Mouse (Mus musculus) regulatory T cell (primary cell): ENCODE data around the gene Trip10.

Experiments
- in situ Hi-C: fragments of 300-600 bp; cut with MboI, MseI; formaldehyde crosslinking; loops from one replicate; pipeline ENCODE4 v1.15.1; 2025; ENCODE audit warnings: high pct_unique_total_duplicates

Trip10 gene

DNA sequence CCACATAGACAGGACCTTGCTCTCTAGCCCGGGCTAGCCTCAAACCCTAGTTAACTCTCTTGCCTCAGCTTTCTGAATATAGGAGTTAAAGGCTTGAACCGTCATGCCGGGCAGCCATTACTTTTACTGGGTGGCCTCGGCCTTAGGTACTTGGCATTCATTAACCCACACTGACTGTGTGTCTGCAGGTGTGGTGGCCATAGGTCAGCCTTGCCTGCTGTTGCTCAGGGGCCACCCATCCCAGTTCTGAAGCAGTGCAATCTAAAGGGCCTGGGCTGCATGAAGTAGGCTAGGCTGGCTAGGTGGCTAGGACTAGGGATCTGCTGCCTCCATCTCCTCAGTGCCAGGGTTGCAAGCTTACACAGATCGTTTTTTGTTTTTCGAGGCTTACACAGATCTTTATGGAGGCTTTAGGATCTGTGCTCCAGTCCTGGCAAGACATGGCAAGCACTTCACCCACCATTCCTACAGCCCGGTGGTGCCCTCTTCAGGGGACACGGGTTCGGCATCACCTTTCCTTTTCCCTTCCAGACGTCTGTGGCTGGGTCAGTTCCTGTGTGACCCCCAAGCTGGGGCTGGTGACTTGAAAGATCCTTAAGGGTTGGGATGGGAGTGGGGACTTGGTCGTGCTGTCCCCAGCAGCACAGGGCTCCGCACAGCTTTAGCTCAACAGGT lies 14.9 kb upstream of the Trip10 start:
- in situ Hi-C loops = no loop called here

DNA sequence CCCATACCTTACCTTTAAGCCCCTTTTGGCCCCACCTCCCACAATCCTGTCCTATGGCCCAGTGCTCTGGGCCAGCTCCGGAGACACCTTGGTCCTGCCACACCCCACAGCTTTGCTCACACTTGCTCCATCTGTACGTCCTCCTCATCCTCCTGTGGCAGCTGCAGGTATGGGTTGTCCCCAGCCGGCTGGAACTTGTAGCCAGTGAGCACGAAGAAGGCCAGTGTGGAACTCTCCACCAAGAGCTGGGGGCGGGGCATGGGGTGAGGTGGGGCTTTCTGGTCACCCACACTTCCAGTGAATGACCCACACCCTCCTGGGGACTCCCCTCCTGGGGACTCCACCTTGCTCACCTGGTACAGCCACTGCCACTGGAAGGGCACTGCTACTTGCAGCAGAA lies 13.5 kb upstream of the Trip10 start:
- in situ Hi-C loops = no loop called here

DNA sequence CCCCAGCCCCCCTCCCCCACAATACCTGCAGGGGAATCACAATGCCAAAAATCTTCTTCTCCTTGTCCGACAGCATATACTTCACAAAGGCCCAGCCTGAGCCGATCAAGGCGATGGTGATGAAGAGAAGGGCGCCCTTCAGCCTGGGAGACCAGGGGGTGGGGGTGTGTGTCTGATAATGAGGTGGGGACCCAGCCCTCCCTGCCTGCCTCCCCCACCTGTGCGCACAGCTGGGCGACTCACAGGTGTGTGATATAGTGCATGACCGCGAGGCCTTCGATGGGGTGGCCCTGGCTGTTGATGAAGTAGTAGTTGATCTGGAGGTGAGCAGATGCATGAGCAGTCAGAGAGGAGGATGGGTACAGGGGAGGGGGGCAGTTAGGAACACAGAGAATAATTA lies 12.1 kb upstream of the Trip10 start:
- in situ Hi-C loops = no loop called here

DNA sequence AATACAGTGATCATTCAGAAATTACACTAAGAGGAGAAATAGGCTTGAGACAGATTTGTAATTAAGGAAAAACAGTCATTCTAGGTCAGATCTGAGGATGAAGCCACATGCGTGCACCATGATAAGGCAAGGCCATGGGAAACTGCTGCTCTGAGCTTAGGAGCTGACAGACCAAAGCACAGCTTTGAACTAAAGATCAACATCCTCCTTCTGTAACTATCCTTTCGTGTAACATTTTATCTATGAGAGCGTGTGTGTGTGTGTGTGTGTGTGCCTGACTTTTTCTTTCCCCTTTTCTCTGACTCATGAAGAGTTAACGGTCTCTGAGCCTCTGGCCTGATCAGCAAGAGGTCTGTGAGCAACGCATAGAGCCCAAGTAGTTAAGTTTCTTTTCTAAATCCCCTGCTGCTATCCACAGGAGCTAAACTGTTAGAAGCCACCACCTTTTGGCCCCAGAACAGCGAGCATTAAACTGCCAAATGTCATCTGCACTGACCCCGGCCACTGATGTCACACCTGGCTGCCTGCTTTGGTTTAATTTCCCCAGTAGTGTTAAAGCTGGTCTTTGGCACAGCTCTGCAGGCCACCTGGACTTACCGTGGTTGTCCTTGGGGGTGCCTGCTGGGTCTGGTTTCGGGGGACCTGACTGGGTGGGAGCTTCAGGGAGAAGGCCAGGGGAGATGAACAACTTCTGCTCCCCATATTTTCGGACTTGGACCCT lies 5.4 kb upstream of the Trip10 start:
- in situ Hi-C loops = no loop called here

DNA sequence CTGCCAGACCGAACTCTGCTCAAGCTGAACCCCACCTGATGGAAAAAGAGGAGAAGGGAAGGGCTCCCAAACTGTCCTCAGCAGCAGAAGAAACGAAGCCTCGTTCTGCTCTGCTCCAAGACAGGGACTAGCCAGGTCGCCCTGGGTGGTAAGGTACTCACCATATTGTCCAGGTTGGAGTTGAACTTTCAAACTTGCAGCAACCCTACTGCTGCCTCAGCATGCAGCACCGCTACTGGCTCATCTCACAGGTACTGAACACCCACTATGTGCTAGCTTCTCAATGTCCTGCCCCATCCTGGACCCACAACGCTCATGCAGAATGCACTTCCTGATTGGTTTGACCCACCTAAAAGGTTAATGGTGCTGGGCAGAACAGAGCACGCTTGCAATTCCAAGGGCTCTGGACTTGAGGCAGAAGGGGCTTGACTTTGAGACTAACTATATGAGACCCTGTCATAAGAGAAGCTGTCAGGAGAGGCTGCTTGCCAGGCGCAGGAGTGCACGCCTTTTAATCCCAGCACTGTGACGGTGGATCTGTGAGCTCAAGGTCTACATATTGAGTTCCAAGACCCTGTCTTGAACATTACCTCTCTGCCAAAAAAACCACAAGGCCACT lies 3.8 kb upstream of the Trip10 start:
- in situ Hi-C loops = loop anchor here (5.0 kb wide), 2 partner anchors 47 to 248 kb away; partner anchors contain the start of gene Alkbh7

DNA sequence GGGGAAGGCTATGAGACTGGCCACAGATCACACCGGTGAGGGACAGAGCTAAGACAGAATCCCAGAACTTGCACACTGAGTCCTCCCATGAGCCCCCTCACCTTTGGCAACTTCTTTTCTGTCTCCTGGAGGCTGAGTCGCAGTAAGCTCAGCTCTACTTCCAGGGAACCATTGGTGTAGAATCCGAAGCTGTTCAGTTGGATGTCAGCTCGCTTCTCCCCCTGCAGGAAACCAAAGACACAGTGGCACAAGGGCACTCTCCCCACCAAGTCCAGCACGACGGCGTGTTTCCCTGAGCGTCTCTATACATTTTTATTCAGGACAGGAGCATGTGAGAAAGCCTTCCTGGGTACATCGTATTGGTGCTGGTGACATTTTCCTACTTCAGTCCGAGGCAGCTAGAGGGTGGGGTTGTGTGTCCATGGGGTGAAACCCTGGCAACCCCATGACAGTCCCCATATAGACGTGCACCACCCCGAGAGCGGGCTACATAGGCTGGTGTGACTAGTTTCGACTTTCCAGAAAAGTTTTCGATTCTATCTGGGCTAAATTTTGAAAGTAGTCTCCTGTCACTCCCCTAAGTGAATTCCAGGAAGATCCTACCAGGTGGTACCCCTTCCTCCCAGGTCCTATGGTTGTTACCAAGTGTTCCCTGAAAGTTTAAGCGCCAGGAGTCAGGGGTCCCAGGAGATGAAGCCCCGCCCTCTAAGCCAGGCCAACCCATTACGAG lies 2.4 kb upstream of the Trip10 start:
- in situ Hi-C loops = loop anchor here (5.0 kb wide), 2 partner anchors 45 to 250 kb away; partner anchors contain the start of gene Alkbh7

DNA sequence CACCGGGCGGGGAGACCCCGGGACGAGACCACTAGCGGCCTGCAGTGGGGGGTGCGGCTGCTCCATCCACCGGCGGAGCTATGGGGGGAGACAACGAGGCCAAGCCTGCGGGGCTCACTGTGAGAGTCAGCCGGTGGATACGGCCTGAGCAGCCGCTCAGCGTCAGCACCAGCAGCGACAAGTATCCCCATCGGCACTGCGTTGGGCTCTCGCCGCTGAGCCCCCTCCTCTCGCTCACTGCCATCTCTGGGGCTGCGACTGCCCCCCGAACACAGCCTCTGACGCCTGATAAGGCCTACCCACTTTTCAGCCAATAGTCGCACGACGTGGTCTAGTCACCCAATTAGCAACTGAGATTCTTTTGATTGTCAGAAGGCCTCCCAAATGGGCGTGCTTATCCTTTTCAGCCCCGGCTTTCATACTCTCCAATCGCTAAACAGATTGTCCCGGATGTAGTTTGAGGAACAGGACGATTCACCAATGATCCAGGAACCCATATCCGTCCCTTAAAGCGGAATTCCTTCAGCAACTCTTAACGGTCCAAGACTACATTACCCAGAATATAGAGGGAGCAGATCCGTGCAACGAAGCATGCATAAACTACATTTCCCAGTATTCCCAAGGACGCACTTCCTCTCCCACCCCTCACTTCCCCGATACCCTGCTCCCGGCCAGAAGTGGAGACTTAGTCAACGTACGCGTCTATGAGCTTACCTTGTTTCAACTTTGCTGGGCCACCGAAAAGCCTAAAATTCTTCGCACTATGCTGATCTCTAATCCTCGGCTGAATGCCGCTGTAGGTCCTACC lies 1.7 kb upstream of the Trip10 start:
- in situ Hi-C loops = loop anchor here (5.0 kb wide), 2 partner anchors 45 to 250 kb away; partner anchors contain the start of gene Alkbh7

DNA sequence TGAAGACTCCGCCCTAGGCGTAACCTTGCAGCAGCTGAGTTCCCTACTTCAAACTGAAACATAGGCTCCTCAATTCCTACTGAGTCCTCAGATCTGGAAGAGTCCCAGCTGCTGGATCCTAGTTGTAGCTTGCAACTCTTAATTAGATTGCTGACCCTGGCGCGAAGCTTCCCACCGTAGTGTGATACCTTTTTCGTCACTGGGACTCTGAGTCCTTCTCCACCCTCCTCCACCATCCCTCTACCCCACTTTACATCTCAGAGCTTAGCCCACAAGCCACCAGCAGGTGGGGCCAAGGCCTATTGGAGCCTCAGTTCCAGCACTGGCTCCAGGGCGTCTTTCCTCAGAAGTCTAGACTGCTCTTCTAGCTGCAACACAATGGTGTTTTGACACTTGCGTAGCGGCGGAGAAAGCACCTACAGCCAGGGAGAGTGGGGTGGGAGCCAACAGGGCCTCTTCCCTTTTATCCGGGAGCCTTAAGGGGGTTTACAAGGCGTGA lies 1.0 kb upstream of the Trip10 start, which contains the start of gene Gpr108:
Gene Gpr108, minus strand, starts transcription at position 246 of the 499 bp plus-strand sequence.
- in situ Hi-C loops = loop anchor here (5.0 kb wide), 2 partner anchors 44 to 251 kb away; partner anchors contain the start of gene Alkbh7

DNA sequence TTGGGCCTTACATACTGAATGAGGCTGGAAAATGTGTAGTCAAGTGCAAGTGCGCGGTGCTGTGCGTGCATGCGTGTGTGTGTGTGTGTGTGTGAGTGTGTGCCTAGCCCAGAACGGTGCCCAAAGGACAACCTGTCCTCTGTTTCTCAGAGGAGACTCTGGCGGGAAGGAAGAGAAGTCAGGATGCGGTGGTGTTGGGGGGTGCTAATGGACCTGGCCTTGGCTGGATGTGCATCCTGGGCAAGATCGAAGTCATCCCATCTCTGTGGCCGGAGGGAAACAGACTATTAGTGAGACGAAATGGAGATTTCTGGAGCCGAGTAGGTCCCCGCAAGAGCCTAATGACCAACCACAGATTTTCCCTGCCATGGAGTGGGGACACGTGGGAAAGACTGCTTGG lies 484 bp upstream of the Trip10 start:
- in situ Hi-C loops = loop anchor here (5.0 kb wide), 2 partner anchors 44 to 251 kb away; partner anchors contain the start of gene Alkbh7

DNA sequence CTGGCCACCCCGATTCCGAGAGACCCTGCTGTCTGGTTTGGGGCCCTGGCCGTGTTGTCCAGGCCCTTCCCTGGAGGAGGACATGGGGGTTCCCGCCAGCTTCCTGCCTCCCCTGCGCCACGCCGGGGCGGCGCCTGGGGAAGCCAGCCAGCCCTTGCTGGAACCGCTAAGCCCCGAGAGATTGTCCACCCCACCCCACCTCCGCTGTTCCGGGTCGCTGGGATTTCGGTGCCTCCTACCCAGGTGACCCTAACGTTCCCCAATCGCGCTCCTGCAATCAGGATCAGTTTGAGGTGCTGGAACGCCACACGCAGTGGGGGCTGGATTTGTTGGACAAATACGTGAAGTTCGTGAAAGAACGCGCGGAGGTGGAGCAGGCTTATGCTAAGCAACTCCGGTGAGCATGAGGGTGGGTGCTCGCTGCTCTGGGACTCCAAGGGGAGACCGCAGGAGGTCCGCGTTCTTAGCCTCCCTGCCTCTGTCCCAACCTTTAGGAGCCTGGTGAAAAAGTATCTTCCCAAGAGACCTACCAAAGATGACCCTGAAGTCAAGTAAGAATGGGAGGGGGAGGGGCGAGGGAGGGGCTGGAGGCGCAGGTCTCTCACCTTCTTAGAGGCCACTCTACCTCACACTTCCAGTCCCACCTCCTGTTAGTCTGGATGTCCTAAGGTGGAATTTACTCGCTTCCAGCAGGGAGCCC lies 1.4 kb downstream of the Trip10 start:
- in situ Hi-C loops = no loop called here

DNA sequence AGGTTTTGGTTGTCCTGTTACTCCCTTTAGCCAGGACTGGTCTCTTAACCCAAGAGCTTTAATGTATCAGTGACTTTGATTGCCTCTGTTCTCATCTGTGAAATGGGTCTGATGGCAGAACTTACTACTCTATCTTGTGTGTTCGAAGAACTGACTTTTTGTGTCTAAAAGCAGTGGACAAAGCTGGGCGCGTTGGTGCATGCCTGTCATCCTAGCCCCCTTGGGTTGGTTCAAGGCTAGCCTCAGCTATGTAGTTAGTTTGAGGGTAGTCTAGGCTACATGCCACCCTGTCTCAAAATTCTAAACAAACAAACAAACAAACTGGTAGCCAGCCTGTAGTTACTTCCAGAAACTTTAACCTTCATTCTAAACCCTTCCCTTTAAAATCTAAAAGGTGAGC lies 2.2 kb downstream of the Trip10 start:
- in situ Hi-C loops = no loop called here

DNA sequence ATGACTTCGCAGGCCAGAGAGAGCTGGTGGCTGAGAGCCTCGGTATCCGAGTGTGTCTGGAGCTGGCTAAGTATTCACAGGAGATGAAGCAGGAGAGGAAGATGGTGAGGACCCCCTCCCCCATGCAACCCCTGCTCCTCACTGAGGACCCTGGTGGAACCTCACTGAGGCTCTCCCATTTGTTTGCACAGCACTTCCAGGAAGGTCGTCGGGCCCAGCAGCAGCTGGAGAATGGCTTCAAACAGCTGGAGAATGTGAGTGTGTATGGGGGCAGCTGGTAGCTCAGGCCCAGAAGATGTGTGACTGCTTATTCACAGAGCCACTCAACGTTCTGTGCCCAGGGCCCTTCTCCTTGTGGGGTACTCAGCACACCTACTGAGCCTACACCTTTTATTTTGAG lies 4.1 kb downstream of the Trip10 start:
- in situ Hi-C loops = no loop called here

DNA sequence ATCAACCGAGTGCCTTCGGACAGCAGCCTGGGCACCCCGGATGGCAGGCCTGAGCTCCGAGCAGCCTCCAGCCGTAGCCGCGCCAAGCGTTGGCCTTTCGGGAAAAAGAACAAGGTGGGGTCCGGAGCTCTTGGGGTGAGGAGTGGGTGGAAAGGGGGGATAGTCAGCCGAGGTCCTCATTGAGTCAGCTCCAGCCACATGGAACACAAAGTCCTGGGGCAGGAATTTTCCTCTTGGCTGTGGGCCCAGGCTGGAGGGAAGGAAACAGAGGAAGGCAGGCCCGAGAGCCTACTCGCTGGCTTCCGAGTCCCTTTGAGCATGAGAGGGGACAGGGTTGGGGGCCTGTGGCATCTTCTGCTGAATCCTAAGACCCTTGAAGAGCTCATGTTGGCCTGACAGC lies 6.1 kb downstream of the Trip10 start:
- in situ Hi-C loops = no loop called here

DNA sequence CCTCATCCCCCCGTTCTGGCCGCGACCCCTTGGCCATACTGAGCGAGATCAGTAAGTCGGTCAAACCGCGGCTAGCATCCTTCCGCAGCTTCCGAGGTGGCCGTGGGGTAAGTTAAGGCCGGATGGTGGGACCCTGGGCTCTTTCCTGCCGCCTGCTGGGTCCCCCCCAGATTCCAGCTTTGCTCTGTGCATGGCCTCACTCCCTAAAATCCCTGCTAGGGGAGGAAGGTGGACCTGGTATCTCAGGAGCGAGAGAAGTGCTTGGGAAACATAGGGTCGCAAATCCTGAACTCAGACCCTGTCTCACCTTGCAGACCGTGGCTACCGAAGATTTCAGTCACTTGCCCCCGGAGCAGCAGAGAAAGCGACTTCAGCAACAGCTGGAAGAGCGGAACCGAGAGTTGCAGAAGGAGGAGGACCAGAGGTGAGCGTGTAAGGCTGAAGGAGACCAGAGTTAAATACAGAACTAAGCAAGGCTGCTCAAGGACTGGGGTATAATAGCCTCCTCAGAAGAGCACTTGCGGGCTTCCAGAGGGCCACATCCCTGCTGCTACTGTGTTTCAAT lies 7.7 kb downstream of the Trip10 start:
- in situ Hi-C loops = no loop called here

DNA sequence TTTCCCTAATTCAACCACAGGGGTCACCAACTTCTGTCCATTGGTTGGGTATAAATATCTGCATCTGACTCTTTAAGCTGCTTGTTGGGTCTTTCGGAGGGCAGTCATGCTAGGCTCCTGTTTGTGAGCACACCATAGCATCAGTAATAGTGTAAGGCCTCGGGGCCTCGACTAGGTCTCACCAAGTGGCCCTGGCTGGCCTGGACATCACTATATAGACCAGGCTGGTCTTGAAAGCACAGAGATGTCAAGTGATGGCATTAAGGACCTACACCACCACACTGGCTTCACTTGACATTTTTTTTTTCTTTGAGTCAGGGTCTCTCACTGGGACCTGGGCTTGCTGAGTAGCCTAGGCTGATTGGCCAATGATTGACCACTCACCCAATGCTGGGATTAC lies 8.9 kb downstream of the Trip10 start:
- in situ Hi-C loops = no loop called here

DNA sequence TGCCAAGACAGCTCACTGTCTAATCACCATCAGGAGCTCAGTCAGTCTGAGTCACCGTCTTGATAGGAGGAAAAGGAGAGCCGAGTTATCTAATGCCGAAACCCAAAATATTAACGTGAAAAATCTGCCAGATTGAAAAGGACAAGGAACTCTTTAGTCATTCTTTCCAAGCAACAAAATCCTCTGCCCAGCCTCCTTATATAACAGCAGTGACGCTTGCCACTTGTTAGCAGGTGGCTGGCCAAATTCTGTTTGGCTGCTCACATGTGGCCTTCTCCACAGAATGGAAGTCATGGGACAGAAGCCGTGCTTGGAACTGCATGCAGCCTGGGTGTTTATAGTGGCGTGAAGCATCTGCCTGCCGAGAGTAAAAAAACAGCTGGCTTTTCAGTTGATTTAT lies 10.5 kb downstream of the Trip10 start:
- in situ Hi-C loops = no loop called here

DNA sequence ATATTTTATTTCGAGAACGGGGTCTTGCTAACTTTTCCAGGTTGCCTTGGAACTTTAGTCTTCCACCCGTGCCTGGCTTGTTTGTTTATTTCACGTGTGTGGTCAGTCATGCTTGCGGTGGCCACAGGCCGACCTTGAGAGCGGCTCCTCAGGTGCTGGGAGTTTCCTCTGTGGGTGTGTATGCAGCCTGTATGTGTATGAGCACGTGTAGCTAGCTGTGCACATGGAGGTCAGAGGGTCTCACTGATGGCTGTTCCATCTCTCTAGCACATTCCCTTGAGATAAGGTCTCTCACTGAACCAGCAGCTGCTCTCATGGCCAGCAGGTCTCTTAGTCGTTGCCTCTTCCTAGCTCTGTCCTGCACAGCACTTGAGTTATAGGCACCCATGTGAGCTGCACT lies 11.1 kb downstream of the Trip10 start:
- in situ Hi-C loops = no loop called here

DNA sequence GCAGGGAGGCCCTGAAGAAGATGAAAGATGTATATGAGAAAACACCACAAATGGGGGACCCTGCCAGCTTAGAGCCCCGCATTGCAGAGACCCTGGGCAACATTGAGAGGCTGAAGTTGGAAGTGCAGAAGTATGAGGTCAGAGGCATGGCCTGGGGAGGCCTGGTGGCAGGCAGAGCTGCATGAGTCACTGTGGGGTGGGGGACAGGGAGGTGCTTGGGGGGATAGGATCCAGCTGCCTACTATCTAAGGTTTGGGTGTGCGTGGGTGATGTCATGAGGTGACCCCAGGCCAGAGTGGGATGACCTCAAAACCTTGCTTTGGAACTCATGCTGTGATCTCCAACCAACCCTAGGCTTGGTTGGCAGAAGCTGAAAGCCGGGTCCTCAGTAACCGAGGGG lies 12.0 kb downstream of the Trip10 start:
- in situ Hi-C loops = no loop called here

DNA sequence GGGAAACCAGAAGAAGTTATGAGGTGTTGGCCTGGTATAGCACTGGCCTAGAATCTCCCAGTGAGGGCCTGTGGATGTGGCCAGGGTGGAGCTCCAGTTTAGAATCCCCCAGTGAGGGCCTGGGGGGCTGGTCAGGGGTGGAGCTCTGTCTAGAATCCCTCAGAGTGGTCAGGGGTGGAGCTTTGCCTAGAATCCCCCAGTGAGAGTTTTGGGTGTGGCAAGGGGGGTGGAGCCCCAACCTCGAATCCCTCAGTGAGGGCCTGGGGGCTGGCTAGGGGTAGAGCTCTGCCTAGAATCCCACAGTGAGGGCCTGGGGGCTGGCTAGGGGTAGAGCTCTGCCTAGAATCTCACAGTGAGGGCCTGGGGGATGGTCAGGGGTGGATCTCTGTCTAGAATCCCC lies 12.5 kb downstream of the Trip10 start:
- in situ Hi-C loops = no loop called here
